Mouse (Mus musculus) v-Abl transformed pro-B cells (cell line): Measurements from ENCODE around the gene Klhl5.

Source experiments
- in situ Hi-C, 2 experiments: fragments of 400-800 bp; cut with MboI; formaldehyde crosslinking; loops; one replicate each; pipeline ENCODE4 v1.15.1; 2025; ENCODE audit not compliant: unreplicated experiment in 2 of 2

Klhl5 gene

DNA sequence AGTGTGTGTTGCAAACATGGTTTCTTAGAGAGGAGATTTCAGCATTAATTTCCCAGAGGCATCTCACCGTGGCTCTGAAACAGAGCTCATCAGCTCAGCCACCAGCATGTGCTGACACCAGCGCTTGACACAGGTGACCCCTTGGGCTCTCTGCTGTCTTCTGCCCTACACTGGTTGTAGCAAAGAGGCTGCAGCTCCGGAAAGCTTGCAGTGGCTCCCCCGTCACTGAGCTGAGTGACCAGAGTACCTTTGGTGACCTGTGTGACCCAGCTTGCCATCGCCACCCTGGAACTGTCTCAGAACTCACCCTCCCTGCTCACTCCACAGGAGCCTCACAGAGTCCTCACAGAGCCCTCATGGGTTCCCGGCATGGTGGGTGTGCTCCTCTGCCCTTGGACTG is 34.9 kb downstream of the Klhl5 start:
- in situ Hi-C loops: no loop called here

DNA sequence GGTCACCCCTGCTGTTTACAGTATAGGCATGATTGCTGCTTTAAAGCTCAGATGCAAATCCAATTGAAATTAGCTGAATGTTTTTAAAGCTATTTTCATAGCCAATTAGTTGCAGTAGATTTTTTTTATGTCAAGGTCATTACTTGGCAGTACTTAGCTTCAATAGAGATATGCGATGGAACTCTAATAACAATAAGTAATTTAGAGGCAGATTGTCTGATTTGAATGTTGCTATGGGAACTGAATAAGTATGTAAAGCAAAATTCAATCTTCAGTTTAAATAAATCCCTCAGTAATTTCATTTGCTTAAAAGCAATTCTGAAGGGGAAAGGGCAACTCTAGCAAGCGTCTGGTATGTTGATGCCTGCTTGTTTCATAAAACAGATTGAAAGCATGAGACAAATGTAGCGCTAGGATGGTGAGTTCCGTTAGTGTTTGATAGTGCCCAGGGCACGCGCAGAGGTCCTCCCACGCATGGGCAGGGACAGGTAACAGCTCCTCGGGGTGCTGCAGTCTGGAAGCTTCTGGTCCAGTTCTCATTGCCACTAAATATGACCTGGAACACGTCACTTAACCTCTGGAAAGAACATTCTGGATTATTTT is 38.3 kb downstream of the Klhl5 start:
- in situ Hi-C loops: no loop called here

DNA sequence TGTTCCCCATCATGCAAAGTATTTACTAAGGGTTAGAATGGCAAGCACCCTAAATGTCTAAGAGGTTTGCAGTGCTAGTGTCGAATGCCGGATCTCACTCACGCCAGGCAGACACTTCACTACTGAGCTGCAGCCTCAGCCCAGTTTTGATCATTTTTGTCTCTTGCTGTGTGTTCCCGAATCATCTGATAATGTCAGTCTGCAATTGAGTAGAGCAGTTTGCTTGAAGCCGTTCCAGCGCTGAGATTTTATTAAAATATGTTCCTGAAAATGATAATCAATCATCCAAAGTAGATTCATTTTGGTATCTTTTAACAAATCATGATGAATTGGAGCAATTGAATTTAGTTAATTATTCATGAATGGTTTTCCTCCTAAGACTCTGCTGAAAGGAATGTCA is 39.4 kb downstream of the Klhl5 start:
- in situ Hi-C loops: no loop called here

DNA sequence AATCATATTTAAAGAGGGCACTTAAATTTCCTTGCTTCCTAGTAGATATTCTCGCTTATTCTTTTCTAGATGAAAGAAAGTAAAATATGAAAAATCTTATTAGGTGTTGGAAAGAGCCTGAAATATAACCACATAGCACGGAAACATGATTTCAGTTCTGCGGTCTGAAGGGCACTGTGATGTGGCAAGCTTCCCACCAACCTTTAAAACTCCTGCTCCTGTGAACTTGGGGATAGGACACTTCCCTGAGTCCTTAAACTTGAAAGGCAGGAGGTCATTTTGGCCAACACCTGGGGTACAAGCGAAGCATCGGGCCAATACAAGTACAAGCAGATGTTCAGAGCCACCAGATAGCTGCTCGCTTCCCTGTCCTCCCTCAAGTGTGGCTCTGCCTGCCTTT is 42.4 kb downstream of the Klhl5 start:
- in situ Hi-C loops: no loop called here

GRCm38 (mm10) chr5:65150376-65150955 is 43.1 kb downstream of the Klhl5 start:
- in situ Hi-C loops: no loop called here

- in situ Hi-C loops: no loop called here
Measured at GRCm38 (mm10) chr5:65151276-65151675, 43.9 kb downstream of the Klhl5 start.

DNA sequence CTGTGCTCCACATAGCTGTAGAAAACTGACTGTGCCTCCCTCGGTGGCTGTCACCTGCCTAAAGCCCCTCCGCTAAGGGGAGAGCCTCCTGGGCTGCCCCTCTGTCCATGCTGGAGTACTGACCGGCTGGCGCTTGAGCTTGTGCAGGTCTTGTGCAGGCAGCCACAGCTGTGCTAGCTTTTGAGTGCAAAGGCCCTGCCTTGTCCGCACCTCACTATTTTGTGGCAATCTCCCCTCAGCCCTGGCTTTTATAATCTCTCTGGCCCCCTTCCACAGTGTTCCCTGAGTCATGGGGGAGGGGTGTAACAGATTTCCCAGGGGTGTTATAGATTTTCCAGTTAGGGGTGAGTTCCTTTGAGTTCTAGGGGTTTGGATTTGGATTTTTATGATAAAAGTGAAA is 44.4 kb downstream of the Klhl5 start:
- in situ Hi-C loops: no loop called here

DNA sequence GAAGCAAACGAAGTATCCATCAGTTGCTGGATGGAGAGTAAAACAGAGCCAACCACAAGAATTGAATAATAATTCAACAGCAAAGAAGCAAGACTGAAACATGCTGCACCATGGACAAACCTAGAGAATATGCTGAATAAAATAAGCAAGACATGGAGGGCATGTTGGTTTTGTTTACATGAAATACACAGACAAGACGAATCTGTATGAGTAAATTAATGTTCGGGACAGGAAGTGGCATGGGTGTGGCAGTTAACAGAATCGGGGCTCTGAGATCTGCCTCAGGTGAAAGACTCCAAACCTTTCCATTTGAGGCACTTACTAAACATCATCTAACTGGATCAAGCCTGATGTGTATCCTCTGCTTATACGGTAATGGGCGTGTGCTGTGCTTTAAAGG is 46.9 kb downstream of the Klhl5 start:
- in situ Hi-C loops: no loop called here

- in situ Hi-C loops: no loop called here
Measured at GRCm38 (mm10) chr5:65156853-65157252, 49.5 kb downstream of the Klhl5 start.

- in situ Hi-C loops: no loop called here
Measured at GRCm38 (mm10) chr5:65157412-65158381, 50.4 kb downstream of the Klhl5 start.

GRCm38 (mm10) chr5:65158696-65159305 is 51.5 kb downstream of the Klhl5 start:
- in situ Hi-C loops: no loop called here

GRCm38 (mm10) chr5:65163001-65163400 is 55.7 kb downstream of the Klhl5 start:
- in situ Hi-C loops: no loop called here

DNA sequence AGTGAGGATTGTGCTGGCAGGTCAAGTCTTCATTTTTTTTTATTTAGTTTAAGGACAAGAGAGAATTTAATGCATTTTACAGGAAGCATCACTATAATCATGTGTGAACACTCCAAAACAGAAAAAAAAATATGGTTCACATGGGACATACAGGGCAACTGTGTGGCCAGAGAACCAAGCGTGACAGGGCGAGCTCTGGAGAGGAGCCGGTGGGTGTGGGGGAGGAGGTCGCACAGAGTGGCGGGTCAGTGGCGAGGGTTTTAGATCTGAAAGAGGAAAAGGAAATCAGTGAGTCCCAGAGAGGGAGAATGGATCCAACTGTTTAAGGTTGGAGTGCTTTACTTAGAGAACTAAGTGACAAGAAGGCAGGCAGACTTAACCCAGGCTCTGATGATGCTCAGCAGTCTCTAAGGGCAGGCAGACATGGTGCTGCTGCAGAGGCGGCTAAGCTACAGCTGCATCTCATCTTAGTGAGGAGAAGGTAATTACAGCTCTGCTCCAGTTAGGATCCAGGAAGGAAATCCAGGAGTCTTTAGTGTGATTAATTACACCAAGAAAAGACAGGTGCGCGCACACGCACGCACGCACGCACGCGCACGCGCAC is 56.3 kb downstream of the Klhl5 start:
- in situ Hi-C loops: no loop called here

- in situ Hi-C loops: no loop called here
Measured at GRCm38 (mm10) chr5:65170206-65170605, 62.9 kb downstream of the Klhl5 start.

DNA sequence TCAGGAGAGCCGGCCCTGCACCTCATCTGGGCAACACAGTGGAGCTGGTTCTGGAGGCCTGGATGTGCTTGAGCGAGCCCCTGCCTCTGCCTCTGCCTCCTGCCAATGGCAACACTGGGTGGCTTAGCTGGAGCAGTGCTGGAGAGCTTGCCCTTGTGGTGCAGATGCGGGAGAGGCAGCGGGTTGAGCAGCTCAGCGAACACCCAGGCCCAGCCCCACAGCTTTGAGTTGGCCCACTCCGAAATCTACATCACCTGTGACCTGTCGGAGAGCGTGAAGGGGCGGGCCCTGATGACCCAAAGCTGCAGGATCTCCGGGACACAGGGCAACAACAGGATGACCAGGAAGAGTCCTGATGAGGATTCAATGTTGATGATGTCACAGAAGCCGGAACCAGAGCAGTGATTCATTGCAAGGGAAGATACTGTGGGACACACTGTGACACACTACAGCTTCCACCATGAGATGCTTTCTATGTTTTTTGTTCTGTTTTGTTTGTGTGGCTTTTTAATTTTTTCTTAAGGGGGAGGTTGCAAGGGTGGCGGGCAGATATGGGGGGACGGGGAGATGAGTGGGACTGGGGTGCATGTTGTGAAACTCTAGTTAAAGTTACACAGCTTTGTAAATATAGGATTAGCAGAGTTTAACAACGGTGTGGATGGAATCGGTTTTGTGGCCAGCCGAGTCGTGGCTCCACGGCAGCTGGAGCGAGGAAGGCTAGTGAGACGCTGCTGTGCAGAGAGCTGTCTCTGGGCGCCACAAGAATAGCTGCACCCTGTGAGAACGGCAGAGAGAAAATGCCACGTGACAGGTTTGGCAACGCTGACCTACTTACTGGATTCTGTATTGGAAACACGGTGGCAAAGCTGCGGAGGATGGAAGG is 67.9 kb downstream of the Klhl5 start:
- in situ Hi-C loops: no loop called here

DNA sequence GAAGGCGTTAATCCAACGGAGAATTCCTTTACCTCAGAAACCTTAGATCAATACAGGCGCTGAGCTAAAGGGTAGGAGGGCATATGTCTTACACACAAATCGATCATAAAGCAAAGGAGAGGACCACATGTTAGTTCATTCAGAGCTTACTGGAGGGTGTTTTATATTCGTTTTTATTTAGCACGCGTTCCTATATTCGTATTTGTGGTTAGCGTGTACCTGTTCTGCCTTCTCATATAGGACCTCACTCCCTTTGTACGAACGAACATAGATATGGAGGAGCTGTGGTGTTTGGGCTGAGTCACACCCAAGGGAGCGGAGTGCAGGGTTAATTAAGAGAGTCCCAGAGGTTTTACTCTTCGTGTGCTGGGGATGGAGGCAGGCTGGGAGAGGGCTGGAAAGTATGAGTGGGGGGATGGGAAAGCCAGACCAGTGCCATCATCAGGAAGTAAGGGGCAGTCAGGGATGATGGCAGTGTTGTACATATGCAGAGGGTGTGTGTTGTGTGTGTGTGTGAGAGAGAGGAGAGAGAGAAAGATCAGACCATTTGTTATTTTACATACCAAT is 68.7 kb downstream of the Klhl5 start:
- in situ Hi-C loops: no loop called here

GRCm38 (mm10) chr5:65177026-65177514 is 69.7 kb downstream of the Klhl5 start:
- in situ Hi-C loops: no loop called here

- in situ Hi-C loops: no loop called here
Measured at GRCm38 (mm10) chr5:65178477-65178876, 71.1 kb downstream of the Klhl5 start.

- in situ Hi-C loops: no loop called here
Measured at GRCm38 (mm10) chr5:65181160-65181793, 73.9 kb downstream of the Klhl5 start.
